Mouse (Mus musculus) liver, embryonic 13.5 days (tissue): ENCODE data around the gene Prss29. TPM values are rescaled to one million over a fixed set of nuclear protein-coding genes. Genes with fewer than 3 reads are reported as not detected.
A peak's percentile ranks its signal among the peaks of the same experiment; 100 is the strongest.

Source experiments
- ATAC-seq: fragments of 200-750 bp; cut with Nextera tagmentation; 2 replicates; pipeline ENCODE4 v1.8.0; 2017; ENCODE audit warnings: low read depth, mild to moderate bottlenecking, moderate number of reproducible peaks, moderate library complexity
- DNase-seq: peaks from one replicate; pipeline ENCODE4 v3.0.0; 2022
- H3K27ac ChIP-seq: fragments of 300-500 bp; sonication (generic); 2 replicates; pipeline ENCODE4 v1.5.1; 2015; ENCODE audit warnings: moderate library complexity, mild to moderate bottlenecking, inconsistent platforms
- H3K27me3 ChIP-seq: fragments of 300-500 bp; sonication (generic); 2 replicates; pipeline ENCODE4 v1.6.1; 2015; ENCODE audit warnings: mild to moderate bottlenecking, inconsistent platforms
- H3K36me3 ChIP-seq: fragments of 300-500 bp; sonication (generic); 2 replicates; pipeline ENCODE4 v1.6.1; 2015; ENCODE audit warnings: mild to moderate bottlenecking, inconsistent platforms
- H3K4me1 ChIP-seq: fragments of 300-500 bp; sonication (generic); replicated peaks from 2 replicates; pipeline ENCODE4 v1.6.1; 2015; ENCODE audit warnings: inconsistent platforms
- H3K4me2 ChIP-seq: fragments of 300-500 bp; sonication (generic); 2 replicates; pipeline ENCODE4 v1.6.1; 2015; ENCODE audit warnings: inconsistent platforms, mild to moderate bottlenecking, moderate library complexity
- H3K4me3 ChIP-seq: fragments of 300-500 bp; sonication (generic); replicated peaks from 2 replicates; pipeline ENCODE4 v1.5.1; 2015; ENCODE audit warnings: mild to moderate bottlenecking, inconsistent platforms
- H3K9ac ChIP-seq: fragments of 300-500 bp; sonication (generic); 2 replicates; pipeline ENCODE4 v1.6.1; 2015; ENCODE audit warnings: mild to moderate bottlenecking, inconsistent platforms
- H3K9me3 ChIP-seq: fragments of 300-500 bp; sonication (generic); replicated peaks from 2 replicates; pipeline ENCODE4 v1.6.1; 2016; ENCODE audit warnings: inconsistent platforms
- WGBS: fragments of 180-500 bp; shearing (Covaris S2); methylation state at CpG from one replicate; pipeline ENCODE4 v1.1.7; 2015; ENCODE audit not compliant: insufficient replicate concordance; 5-methylcytosine and 5-hydroxymethylcytosine counted together
- polyA plus RNA-seq: library from polyadenylated mRNA; unstranded; fragments of >200 nt; fragmentation: Nextera tagmentation; extraction: Ambion mirVana; gene quantifications from 2 replicates; pipeline ENCODE4 v1.2.1, GENCODE M21; 2015

Gene Prss29
- not detected in 2 replicates for polyA plus RNA-seq

DNA sequence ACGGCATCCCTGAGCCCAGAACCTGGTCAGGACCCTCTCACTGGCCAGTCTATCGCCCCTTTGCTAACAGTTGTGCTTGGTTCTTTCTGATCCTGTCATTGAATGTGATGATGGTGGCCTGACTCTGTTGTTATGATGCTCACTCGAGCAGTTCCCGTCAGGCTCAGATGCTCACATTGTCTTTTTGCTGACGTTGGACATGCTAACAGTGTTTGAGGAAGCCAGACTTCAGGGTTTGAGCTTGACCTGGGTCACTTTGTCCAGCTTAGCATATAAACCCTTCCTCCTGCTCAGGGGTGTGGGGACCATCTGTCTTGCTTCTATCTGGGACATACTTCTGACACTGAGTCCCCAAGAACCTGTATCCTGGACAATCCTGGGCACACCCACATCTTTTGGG, at the start of gene Prss29:
Gene Prss29, plus strand, starts transcription at position 301 of the 400 bp plus-strand sequence.
- peaks cover 12% of the 10 kb centered on the region; the same call in 1 of the 2 replicates for H3K27me3 ChIP-seq
- WGBS, result 41% methylated on average over 5 of the region's 5 CpGs
- H3K36me3 ChIP-seq, result no peaks in the 10 kb centered on the region
- no peak within 1 kb of the TSS for H3K27ac ChIP-seq
- peaks cover 3% of the 10 kb centered on the region; the same call in 1 of the 2 replicates for H3K4me1 ChIP-seq
- ATAC-seq (no peak), DNase-seq (no peak)
- H3K9ac ChIP-seq, result no peak within 1 kb of the TSS
- H3K4me3 ChIP-seq, result no peak within 1 kb of the TSS
- H3K4me2 ChIP-seq, result no peak within 1 kb of the TSS
- no peaks in the 10 kb centered on the region for H3K9me3 ChIP-seq

DNA sequence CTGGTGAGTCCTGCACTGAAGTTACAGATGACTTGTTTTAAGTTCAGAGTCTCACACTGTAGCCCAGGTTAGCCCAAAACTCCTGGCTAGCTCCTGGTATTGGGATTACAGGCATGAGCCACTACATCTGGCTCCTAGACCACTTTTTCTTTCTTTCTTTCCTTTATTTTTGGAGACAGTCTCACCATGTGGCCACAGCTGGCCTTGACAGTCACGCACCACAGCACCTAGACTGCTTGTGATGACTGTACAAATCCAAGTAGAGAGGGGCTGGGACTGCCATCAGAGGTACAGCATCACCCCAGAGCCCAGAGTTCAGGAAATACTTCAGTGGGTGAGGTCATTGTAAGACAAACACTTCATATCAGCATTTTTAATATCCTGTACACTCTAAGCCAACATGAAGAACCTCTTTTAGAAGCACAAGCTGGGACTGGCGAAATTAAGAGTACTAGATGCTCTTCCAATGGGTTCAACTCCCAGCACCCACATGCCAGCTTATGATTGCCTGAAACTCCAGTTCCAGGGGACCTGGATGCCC, 47.6 kb upstream of the Prss29 start:
- peaks cover 47% of the 10 kb centered on the region for H3K4me1 ChIP-seq
- ATAC-seq (no peak), DNase-seq (no peak)
- peak overlapping the region; percentile 100 for H3K4me3 ChIP-seq
- no peaks in the 10 kb centered on the region for H3K9me3 ChIP-seq
- no peak overlapping the region for H3K27ac ChIP-seq
- WGBS, result 82% methylated on average over 2 of the region's 2 CpGs
- H3K36me3 ChIP-seq, result peaks cover 61% of the 10 kb centered on the region
- peak overlapping the region; percentile 95 for H3K4me2 ChIP-seq
- no peaks in the 10 kb centered on the region for H3K27me3 ChIP-seq
- peak overlapping the region; percentile 99; the same call in 1 of the 2 replicates for H3K9ac ChIP-seq

DNA sequence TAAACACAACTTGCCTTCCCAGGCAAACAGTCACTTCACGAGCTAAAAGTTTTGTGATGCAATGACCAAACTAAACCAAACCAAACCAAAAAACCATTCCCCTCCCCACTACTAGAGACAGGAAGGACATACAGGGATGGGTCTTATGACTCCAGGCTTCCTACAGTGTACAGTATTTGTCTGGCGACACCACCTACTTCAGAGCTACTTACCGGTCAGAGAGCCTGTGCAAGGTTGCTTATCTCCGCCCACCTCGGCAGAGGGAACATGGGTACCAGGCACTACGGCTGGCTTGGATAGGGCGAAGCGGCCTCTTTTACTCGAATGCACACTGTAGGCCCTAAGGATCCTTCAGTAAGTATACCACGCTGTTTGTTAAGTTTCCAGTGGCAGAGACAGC, 46.1 kb upstream of the Prss29 start:
- Histone ChIP-seq H3K4me2 (peak overlapping the region; percentile 95), H3K36me3 (peaks cover 46% of the 10 kb centered on the region), H3K9me3 (no peaks in the 10 kb centered on the region), H3K4me3 (peak overlapping the region; percentile 100), H3K9ac (peak overlapping the region; percentile 99), H3K27ac (peak overlapping the region; percentile 94), H3K27me3 (no peaks in the 10 kb centered on the region), H3K4me1 (peaks cover 47% of the 10 kb centered on the region)
- DNase-seq, result peak; percentile 56
- peak; percentile 53 for ATAC-seq
- WGBS, result 2% methylated on average over 10 of the region's 10 CpGs

DNA sequence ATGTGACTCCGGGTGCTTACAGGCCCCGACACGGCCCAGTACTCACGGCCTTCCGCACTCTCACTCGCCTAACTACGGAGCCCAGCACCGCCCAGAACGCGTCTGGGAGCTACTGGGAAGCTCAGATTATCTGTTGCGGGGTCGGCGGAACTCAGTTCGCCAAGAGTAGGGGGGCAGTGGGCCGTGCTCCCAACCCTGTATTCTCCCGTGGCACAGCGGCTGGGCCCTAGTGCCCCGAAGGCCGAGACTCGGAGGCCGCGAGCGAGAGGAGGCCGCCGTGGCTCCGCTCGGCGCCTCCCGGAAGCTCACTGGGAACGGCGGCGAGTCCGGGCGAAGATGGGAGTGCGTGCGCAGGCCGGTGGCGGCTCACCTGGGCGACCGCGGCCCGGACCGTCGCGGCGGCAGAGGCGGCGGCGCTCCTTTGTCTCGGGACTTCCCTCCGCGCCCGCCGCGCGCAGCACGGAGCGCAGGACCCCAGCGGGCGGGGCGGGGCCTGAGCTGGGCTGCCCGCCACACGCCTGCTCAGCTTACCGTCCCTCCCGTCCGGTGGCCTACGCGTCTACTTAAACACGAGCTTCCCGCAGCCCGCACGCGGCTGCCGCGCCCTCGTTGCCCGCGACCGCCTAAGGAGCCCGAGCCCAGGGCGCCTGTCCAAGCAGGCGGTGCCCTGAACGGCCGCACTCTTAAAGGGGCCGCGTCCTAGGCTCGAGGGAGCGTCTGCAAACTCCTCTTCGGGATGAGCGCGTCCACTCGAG, 45.3 kb upstream of the Prss29 start:
- Histone ChIP-seq H3K36me3 (peaks cover 38% of the 10 kb centered on the region), H3K9ac (peak overlapping the region; percentile 99), H3K9me3 (no peaks in the 10 kb centered on the region), H3K4me2 (peak overlapping the region; percentile 95), H3K4me3 (peak overlapping the region; percentile 100), H3K27me3 (no peaks in the 10 kb centered on the region), H3K27ac (peak overlapping the region; percentile 94), H3K4me1 (peaks cover 47% of the 10 kb centered on the region)
- under 1% methylated on average over 85 of the region's 92 CpGs for WGBS
- peak; percentile 84 for DNase-seq
- peak; percentile 83 for ATAC-seq

DNA sequence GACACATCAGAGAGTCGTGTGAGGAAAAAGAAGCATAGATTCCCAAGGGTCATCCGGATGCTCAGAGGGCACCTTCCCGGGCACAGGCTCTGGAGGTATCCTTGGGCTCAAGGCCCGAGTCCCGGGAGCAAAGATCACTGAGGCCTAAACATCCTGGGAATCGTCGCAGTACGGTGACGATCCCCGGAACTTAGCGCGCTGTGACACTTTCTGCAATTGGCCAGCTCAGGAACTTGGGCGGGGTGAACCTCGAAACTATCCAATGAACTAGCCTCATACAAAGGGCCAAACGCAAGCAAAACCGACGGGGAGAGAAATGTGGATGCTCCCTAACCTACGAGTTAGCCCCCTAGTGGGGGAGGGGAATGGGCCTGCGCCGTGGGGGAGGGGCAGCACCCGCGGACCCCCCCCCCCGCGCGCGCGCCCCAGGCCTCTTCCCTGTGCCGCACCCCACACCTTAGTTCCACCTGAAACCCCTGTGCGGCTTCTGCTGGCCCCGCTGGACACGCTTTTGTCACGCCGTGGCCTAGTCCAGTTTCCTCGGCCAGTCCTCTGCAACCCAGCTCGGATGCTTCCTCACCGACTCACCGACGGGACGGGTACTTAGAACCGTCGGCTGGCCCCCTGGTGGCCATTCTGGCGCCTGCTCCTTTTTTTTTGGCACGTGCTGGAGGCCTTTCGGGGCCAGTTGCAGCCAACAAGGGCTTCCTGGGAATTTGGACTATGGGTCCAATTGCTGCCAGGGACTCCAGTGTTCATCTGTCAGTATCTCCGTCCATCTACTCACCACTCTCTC, 44.5 kb upstream of the Prss29 start:
- Histone ChIP-seq H3K36me3 (peaks cover 30% of the 10 kb centered on the region), H3K4me2 (peak overlapping the region; percentile 95), H3K27me3 (peaks cover 5% of the 10 kb centered on the region; the same call in 1 of the 2 replicates), H3K9ac (peak overlapping the region; percentile 99), H3K4me1 (peaks cover 47% of the 10 kb centered on the region), H3K27ac (peak overlapping the region; percentile 94), H3K9me3 (no peaks in the 10 kb centered on the region), H3K4me3 (peak overlapping the region; percentile 100)
- DNase-seq (peak; percentile 92), ATAC-seq (peak; percentile 80)
- under 1% methylated on average over 45 of the region's 45 CpGs for WGBS

DNA sequence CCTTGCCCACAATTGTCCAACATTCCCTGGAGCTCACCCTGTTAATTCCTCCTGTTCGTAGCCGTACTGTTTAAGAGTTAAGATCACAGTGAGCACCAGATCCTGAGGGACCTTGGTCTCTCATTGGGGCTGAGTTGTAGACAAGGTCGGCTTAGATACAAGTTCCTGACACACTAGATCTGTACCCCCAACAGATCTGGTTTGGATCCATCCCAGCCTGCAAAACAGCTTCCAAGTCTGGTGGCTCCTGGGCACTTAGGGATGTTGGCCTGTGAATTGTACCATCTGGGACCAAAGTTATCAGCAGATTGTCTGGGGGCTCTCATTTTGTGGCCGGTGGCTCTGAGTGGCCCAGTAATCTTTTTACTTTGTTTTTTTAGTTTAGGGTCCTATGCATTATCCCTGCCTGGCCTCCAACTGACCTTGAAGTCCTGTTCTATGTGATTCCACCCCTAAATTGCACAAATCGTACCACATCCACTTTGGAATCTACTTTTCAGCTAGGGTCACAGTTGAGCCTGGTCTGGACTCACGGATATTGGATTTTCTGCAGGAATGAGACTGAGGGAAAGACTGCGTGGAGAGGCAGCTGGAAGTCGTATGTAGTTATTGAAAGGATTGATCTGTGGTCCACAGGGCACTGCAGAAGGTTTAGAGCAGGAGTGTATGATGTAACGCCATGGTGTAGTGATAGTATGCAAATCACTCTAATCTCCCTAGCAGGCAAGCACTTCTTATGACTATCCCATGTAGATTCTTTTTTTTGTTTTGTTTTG, 43.7 kb upstream of the Prss29 start, which contains the start of gene Ube2i:
Gene Ube2i, minus strand, starts transcription at position 52 of the 776 bp plus-strand sequence.
- ATAC-seq (no peak), DNase-seq (no peak)
- Histone ChIP-seq H3K4me1 (peaks cover 41% of the 10 kb centered on the region), H3K9me3 (no peaks in the 10 kb centered on the region), H3K27me3 (peaks cover 10% of the 10 kb centered on the region; the same call in 1 of the 2 replicates), H3K36me3 (peaks cover 22% of the 10 kb centered on the region), H3K27ac (peak within 1 kb of the TSS; percentile 94), H3K9ac (peak within 1 kb of the TSS; percentile 99), H3K4me3 (peak within 1 kb of the TSS; percentile 100), H3K4me2 (peak within 1 kb of the TSS; percentile 95)
- WGBS, result 64% methylated on average over 9 of the region's 9 CpGs

DNA sequence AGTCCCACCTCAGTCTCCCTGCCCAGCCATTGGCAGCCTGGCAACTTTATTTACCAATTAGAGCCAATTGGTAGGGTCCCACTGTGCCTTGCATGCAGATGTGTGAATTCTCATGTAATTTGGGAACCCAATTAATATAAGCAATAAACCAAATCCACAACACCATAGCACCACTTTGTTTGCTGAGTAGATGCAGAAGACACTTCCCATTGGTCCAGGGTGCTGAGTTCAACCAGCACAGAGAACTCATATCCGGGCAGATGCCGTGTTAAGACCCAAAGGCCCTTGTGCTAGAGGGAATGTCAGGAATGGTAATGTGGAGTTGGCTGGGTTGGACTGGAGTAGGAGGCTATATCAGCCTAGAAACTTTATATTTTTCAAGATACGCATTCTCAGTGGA, 42.6 kb upstream of the Prss29 start:
- peaks cover 11% of the 10 kb centered on the region for H3K36me3 ChIP-seq
- no peak overlapping the region for H3K4me2 ChIP-seq
- WGBS, result 89% methylated on average over 3 of the region's 3 CpGs
- DNase-seq (no peak), ATAC-seq (no peak)
- no peak overlapping the region for H3K27ac ChIP-seq
- peaks cover 30% of the 10 kb centered on the region for H3K4me1 ChIP-seq
- H3K27me3 ChIP-seq, result peaks cover 10% of the 10 kb centered on the region; the same call in 1 of the 2 replicates
- H3K4me3 ChIP-seq, result no peak overlapping the region
- no peak overlapping the region for H3K9ac ChIP-seq
- H3K9me3 ChIP-seq, result no peaks in the 10 kb centered on the region

DNA sequence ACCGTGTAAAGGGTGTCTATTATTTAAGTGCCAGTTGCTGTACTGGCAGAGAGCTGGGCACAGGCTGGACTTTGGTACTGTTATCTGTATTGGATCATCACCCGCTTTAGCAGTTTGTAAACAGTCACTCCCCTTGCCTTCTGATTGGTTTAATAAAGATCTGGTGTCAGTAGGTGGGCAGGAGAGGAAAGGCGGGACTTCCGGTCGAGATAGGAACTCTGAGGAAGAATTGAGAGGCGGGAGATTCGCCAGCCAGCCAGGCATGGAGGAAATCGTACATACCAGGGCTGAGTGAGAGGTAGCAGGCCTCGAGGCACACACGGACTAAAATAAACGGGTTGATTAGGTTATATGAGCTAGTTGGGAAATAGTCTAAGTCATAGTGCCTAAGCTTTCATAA, 36.3 kb upstream of the Prss29 start:
- DNase-seq (peak; percentile 63), ATAC-seq (peak; percentile 84)
- WGBS, result 18% methylated on average over 11 of the region's 11 CpGs
- Histone ChIP-seq H3K9me3 (no peaks in the 10 kb centered on the region), H3K4me3 (peak overlapping the region; percentile 13; the same call in 1 of the 2 replicates), H3K9ac (peak overlapping the region; percentile 30; the same call in 1 of the 2 replicates), H3K4me1 (peaks cover 11% of the 10 kb centered on the region), H3K27ac (0 out of 2 replicates have a peak overlapping the region, but pooled peaks have one; percentile 16), H3K36me3 (no peaks in the 10 kb centered on the region), H3K4me2 (peak overlapping the region; percentile 47), H3K27me3 (peaks cover 10% of the 10 kb centered on the region; the same call in 1 of the 2 replicates)

DNA sequence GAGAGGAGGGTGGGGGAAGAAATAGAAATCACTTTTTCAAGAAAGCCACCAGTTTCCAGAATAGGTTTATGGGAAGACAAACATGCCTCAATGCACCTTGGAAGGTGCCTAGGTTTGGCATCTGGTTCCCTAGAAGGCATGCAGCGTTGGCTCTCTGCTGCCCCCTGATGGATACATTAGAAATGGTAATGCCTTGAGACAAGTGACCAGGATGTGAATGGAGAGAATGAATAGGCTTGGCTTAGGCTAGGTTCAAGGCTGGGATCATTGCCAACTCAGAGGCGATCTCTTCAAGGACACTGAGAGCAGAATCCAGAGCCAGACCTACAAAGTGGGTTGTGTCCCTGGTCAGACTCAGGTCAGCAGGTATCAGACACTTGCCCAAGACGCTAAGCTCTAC, 33.4 kb upstream of the Prss29 start:
- no peak overlapping the region for H3K27ac ChIP-seq
- no peak overlapping the region for H3K4me2 ChIP-seq
- WGBS, result 29% methylated on average over 3 of the region's 3 CpGs
- H3K4me3 ChIP-seq, result no peak overlapping the region
- no peaks in the 10 kb centered on the region for H3K36me3 ChIP-seq
- ATAC-seq, result peak; percentile 54; the same call in 1 of the 2 replicates
- no peaks in the 10 kb centered on the region for H3K9me3 ChIP-seq
- peaks cover 11% of the 10 kb centered on the region for H3K4me1 ChIP-seq
- H3K27me3 ChIP-seq, result no peaks in the 10 kb centered on the region
- no peak overlapping the region for H3K9ac ChIP-seq
- DNase-seq, result peak; percentile 63

DNA sequence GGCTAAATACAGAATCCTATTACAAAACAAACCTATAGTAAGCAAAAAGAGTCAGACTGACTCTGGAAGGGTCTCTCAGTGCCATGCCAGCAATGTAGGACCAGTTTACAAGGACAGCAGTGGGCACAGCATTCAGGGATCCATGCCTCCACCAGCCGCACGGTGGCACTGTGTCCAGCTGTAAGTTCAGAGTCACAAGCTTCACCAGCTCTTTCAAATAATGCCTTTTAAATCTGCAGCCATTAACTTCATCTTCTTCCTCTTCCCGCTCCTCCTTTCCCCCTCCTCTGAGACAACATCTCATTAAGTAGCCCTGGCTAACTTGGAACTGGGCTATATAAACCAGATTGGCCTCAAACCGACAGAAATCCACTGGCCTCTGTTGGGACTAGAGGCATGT, 29.6 kb upstream of the Prss29 start:
- no peak overlapping the region for H3K4me2 ChIP-seq
- DNase-seq, result peak; percentile 22
- no peak overlapping the region for H3K4me3 ChIP-seq
- ATAC-seq, result no peak
- peaks cover 2% of the 10 kb centered on the region; the same call in 1 of the 2 replicates for H3K4me1 ChIP-seq
- no peaks in the 10 kb centered on the region for H3K36me3 ChIP-seq
- H3K9me3 ChIP-seq, result no peaks in the 10 kb centered on the region
- H3K27ac ChIP-seq, result no peak overlapping the region
- peaks cover 7% of the 10 kb centered on the region; the same call in 1 of the 2 replicates for H3K27me3 ChIP-seq
- H3K9ac ChIP-seq, result no peak overlapping the region
- WGBS, result 22% methylated on average over 4 of the region's 4 CpGs
